Mouse (Mus musculus) forebrain, embryonic 14.5 days (tissue): Measurements from ENCODE around the gene Zbtb7a. TPM values are rescaled to one million over a fixed set of nuclear protein-coding genes. Genes with fewer than 3 reads are reported as not detected.
A peak's percentile ranks its signal among the peaks of the same experiment; 100 is the strongest.

Experiments used
- ATAC-seq: fragments of 200-750 bp; cut with Nextera tagmentation; 2 replicates; pipeline ENCODE4 v1.8.0; 2017; ENCODE audit warnings: mild to moderate bottlenecking, moderate library complexity
- DNase-seq: peaks from one replicate; pipeline ENCODE4 v3.0.0-alpha.2; 2015; ENCODE audit warnings: low spot score
- H3K27ac ChIP-seq: fragments of 300-500 bp; sonication (generic); 2 replicates; pipeline ENCODE4 v1.5.1; 2014; ENCODE audit warnings: low read depth, mild to moderate bottlenecking, control low read depth, low read length, moderate library complexity
- H3K27me3 ChIP-seq: fragments of 300-500 bp; sonication (generic); replicated peaks from 2 replicates; pipeline ENCODE4 v1.6.1; 2014; ENCODE audit warnings: low read length, control low read depth, mixed read lengths; ENCODE audit not compliant: control insufficient read depth, insufficient read depth
- H3K36me3 ChIP-seq: fragments of 300-500 bp; sonication (generic); 2 replicates; pipeline ENCODE4 v1.6.1; 2014; ENCODE audit warnings: low read length, control low read depth; ENCODE audit not compliant: control insufficient read depth, insufficient read depth
- H3K4me1 ChIP-seq: fragments of 300-500 bp; sonication (generic); 2 replicates; pipeline ENCODE4 v1.6.1; 2014; ENCODE audit warnings: antibody characterized with exemption, low read length, control low read depth; ENCODE audit not compliant: control insufficient read depth, insufficient read depth
- H3K4me2 ChIP-seq: fragments of 300-500 bp; sonication (generic); 2 replicates; pipeline ENCODE4 v1.6.1; 2014; ENCODE audit warnings: mild to moderate bottlenecking, control low read depth, low read length
- H3K4me3 ChIP-seq: fragments of 300-500 bp; sonication (generic); 2 replicates; pipeline ENCODE4 v1.5.1; 2014; ENCODE audit warnings: low read depth, low read length, control low read depth
- H3K9ac ChIP-seq: fragments of 300-500 bp; sonication (generic); 2 replicates; pipeline ENCODE4 v1.6.1; 2014; ENCODE audit warnings: mild to moderate bottlenecking, low read length, control low read depth, moderate library complexity
- H3K9me3 ChIP-seq: fragments of 300-500 bp; sonication (generic); replicated peaks from 2 replicates; pipeline ENCODE4 v1.6.1; 2016; ENCODE audit warnings: low read length, control low read depth, mixed read lengths; ENCODE audit not compliant: control insufficient read depth
- WGBS: fragments of 180-500 bp; shearing (Covaris S2); extraction: QIAGEN DNeasy Blood & Tissue Kit; methylation state at CpG from one replicate; pipeline ENCODE4 v1.1.7; 2014; 5-methylcytosine and 5-hydroxymethylcytosine counted together
- polyA plus RNA-seq: library from polyadenylated mRNA; unstranded; fragments of >200 nt; fragmentation: Nextera tagmentation; extraction: Ambion mirVana; gene quantifications from 2 replicates; pipeline ENCODE4 v1.2.1, GENCODE M21; 2014

Zbtb7a gene
- polyA plus RNA-seq, 1 experiment from 2014 or later: 6.2 TPM

GRCm38 (mm10) chr10:81142551-81142981 is 7.5 kb downstream of the Zbtb7a start:
- 67% methylated on average over 5 of the region's 5 CpGs for WGBS
- H3K36me3 ChIP-seq: peaks cover 44% of the 10 kb centered on the region
- DNase-seq (peak; percentile 31), ATAC-seq (no peak)
- H3K27ac ChIP-seq: peak overlapping the region; percentile 24; the same call in 1 of the 2 replicates
- no peaks in the 10 kb centered on the region for H3K27me3 ChIP-seq
- no peaks in the 10 kb centered on the region for H3K9me3 ChIP-seq
- H3K9ac ChIP-seq: no peak overlapping the region
- H3K4me1 ChIP-seq: peaks cover 13% of the 10 kb centered on the region
- no peak overlapping the region for H3K4me2 ChIP-seq
- H3K4me3 ChIP-seq: no peak overlapping the region

- H3K9ac ChIP-seq: no peak overlapping the region
- no peak for ATAC-seq
- no peak for DNase-seq
- WGBS: 91% methylated on average over 7 of the region's 7 CpGs
- H3K9me3 ChIP-seq: no peaks in the 10 kb centered on the region
- no peak overlapping the region for H3K4me3 ChIP-seq
- H3K27me3 ChIP-seq: no peaks in the 10 kb centered on the region
- no peak overlapping the region for H3K4me2 ChIP-seq
- peaks cover 12% of the 10 kb centered on the region for H3K4me1 ChIP-seq
- peak overlapping the region; percentile 9; the same call in 1 of the 2 replicates for H3K27ac ChIP-seq
- peaks cover 50% of the 10 kb centered on the region for H3K36me3 ChIP-seq
Measured at GRCm38 (mm10) chr10:81143157-81143633, 8.2 kb downstream of the Zbtb7a start.

GRCm38 (mm10) chr10:81143845-81144437 is 8.9 kb downstream of the Zbtb7a start:
- Histone ChIP-seq H3K9me3 (no peaks in the 10 kb centered on the region), H3K4me2 (no peak overlapping the region), H3K4me1 (peaks cover 5% of the 10 kb centered on the region), H3K27me3 (no peaks in the 10 kb centered on the region), H3K27ac (no peak overlapping the region), H3K36me3 (peaks cover 57% of the 10 kb centered on the region), H3K9ac (no peak overlapping the region), H3K4me3 (no peak overlapping the region)
- DNase-seq: no peak
- ATAC-seq: no peak
- 97% methylated on average over 52 of the region's 52 CpGs for WGBS

- no peak overlapping the region for H3K4me2 ChIP-seq
- no peak for ATAC-seq
- WGBS: 93% methylated on average over 27 of the region's 27 CpGs
- no peaks in the 10 kb centered on the region for H3K9me3 ChIP-seq
- H3K9ac ChIP-seq: no peak overlapping the region
- no peak overlapping the region for H3K27ac ChIP-seq
- peaks cover 65% of the 10 kb centered on the region for H3K36me3 ChIP-seq
- no peaks in the 10 kb centered on the region for H3K27me3 ChIP-seq
- no peaks in the 10 kb centered on the region; the same call in 1 of the 2 replicates for H3K4me1 ChIP-seq
- DNase-seq: no peak
- no peak overlapping the region for H3K4me3 ChIP-seq
Measured at GRCm38 (mm10) chr10:81144667-81145066, 9.6 kb downstream of the Zbtb7a start.

GRCm38 (mm10) chr10:81145307-81145706 is 10.3 kb downstream of the Zbtb7a start:
- 88% methylated on average over 6 of the region's 6 CpGs for WGBS
- DNase-seq (no peak), ATAC-seq (no peak)
- Histone ChIP-seq H3K4me2 (no peak overlapping the region), H3K4me3 (no peak overlapping the region), H3K27ac (no peak overlapping the region), H3K27me3 (no peaks in the 10 kb centered on the region), H3K4me1 (no peaks in the 10 kb centered on the region; the same call in 1 of the 2 replicates), H3K9me3 (no peaks in the 10 kb centered on the region), H3K9ac (no peak overlapping the region), H3K36me3 (peaks cover 71% of the 10 kb centered on the region)

GRCm38 (mm10) chr10:81145778-81146177 is 10.8 kb downstream of the Zbtb7a start:
- Histone ChIP-seq H3K9ac (no peak overlapping the region), H3K36me3 (peaks cover 73% of the 10 kb centered on the region), H3K4me1 (no peaks in the 10 kb centered on the region; the same call in 1 of the 2 replicates), H3K27me3 (no peaks in the 10 kb centered on the region), H3K4me3 (no peak overlapping the region), H3K4me2 (no peak overlapping the region), H3K9me3 (no peaks in the 10 kb centered on the region), H3K27ac (no peak overlapping the region)
- DNase-seq (no peak), ATAC-seq (no peak)
- 91% methylated on average over 7 of the region's 7 CpGs for WGBS

DNA sequence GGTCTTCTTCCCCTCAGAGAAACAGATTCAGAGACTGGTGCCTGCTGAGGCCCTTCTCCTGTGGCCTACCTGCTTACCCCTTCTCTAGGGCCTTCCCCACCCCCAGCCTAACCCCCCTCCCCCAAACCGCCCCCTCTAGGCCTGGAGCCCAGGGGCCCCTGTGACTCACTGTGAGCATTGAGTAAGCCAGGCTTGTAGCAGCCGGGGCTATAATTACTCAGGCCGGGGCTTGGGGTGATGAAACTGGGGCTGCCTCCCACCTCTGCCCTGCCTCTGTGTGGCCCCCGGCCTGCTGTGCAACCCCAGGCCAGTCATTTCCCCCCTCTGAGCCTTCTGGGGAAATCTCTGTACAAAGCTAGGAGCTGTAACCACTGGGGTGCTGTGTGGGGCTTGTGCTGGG is 11.3 kb downstream of the Zbtb7a start:
- no peak for ATAC-seq

GRCm38 (mm10) chr10:81151261-81151660 is 16.2 kb downstream of the Zbtb7a start:
- no peak overlapping the region for H3K4me3 ChIP-seq
- H3K36me3 ChIP-seq: peaks cover 90% of the 10 kb centered on the region
- 77% methylated on average over 6 of the region's 6 CpGs for WGBS
- H3K4me1 ChIP-seq: no peaks in the 10 kb centered on the region
- DNase-seq (no peak), ATAC-seq (no peak)
- H3K9ac ChIP-seq: no peak overlapping the region
- no peak overlapping the region for H3K27ac ChIP-seq
- H3K4me2 ChIP-seq: no peak overlapping the region
- no peaks in the 10 kb centered on the region for H3K27me3 ChIP-seq
- no peaks in the 10 kb centered on the region for H3K9me3 ChIP-seq

More for the DNA sequence above, 11.3 kb downstream of the Zbtb7a start:
- Histone ChIP-seq H3K27me3 (no peaks in the 10 kb centered on the region), H3K9me3 (no peaks in the 10 kb centered on the region), H3K4me3 (no peak overlapping the region), H3K27ac (no peak overlapping the region), H3K4me2 (no peak overlapping the region), H3K36me3 (peaks cover 76% of the 10 kb centered on the region), H3K9ac (no peak overlapping the region), H3K4me1 (no peaks in the 10 kb centered on the region; the same call in 1 of the 2 replicates)
- WGBS: 72% methylated on average over 4 of the region's 4 CpGs
- no peak for DNase-seq

GRCm38 (mm10) chr10:81152609-81153008 is 17.6 kb downstream of the Zbtb7a start:
- H3K4me2 ChIP-seq: no peak overlapping the region
- H3K36me3 ChIP-seq: peaks cover 90% of the 10 kb centered on the region
- WGBS: 80% methylated on average over 12 of the region's 12 CpGs
- H3K4me1 ChIP-seq: no peaks in the 10 kb centered on the region
- DNase-seq (no peak), ATAC-seq (no peak)
- no peaks in the 10 kb centered on the region for H3K9me3 ChIP-seq
- H3K9ac ChIP-seq: no peak overlapping the region
- H3K4me3 ChIP-seq: no peak overlapping the region
- H3K27me3 ChIP-seq: no peaks in the 10 kb centered on the region
- no peak overlapping the region for H3K27ac ChIP-seq
